Mouse (Mus musculus) stomach, embryonic 15.5 days (tissue): ENCODE results near the gene Abhd4. TPM values are rescaled to one million over a fixed set of nuclear protein-coding genes. Genes with fewer than 3 reads are reported as not detected.

ENCODE experiments used
- ATAC-seq: fragments of 200-750 bp; cut with Nextera tagmentation; 2 replicates; pipeline ENCODE4 v1.8.0; 2017; ENCODE audit warnings: low read depth, moderate number of reproducible peaks, moderate TSS enrichment; ENCODE audit not compliant: insufficient read depth, low FRiP score
- H3K27ac ChIP-seq: fragments of 300-500 bp; sonication (generic); 2 replicates; pipeline ENCODE4 v1.5.1; 2015; ENCODE audit warnings: mild to moderate bottlenecking, inconsistent platforms
- H3K27me3 ChIP-seq: fragments of 300-500 bp; sonication (generic); replicated peaks from 2 replicates; pipeline ENCODE4 v1.6.1; 2015; ENCODE audit warnings: inconsistent platforms
- H3K36me3 ChIP-seq: fragments of 300-500 bp; sonication (generic); 2 replicates; pipeline ENCODE4 v1.6.1; 2015; ENCODE audit warnings: inconsistent platforms
- H3K4me1 ChIP-seq: fragments of 300-500 bp; sonication (generic); 2 replicates; pipeline ENCODE4 v1.6.1; 2015; ENCODE audit warnings: inconsistent platforms
- H3K4me2 ChIP-seq: fragments of 300-500 bp; sonication (generic); 2 replicates; pipeline ENCODE4 v1.6.1; 2015; ENCODE audit warnings: mild to moderate bottlenecking, inconsistent platforms
- H3K4me3 ChIP-seq: fragments of 300-500 bp; sonication (generic); replicated peaks from 2 replicates; pipeline ENCODE4 v1.5.1; 2015; ENCODE audit warnings: inconsistent platforms
- H3K9ac ChIP-seq: fragments of 300-500 bp; sonication (generic); 2 replicates; pipeline ENCODE4 v1.6.1; 2015; ENCODE audit warnings: inconsistent platforms
- H3K9me3 ChIP-seq: fragments of 300-500 bp; sonication (generic); 2 replicates; pipeline ENCODE4 v1.6.1; 2016; ENCODE audit warnings: inconsistent platforms
- WGBS: fragments of 180-500 bp; shearing (Covaris S2); methylation state at CpG from one replicate; pipeline ENCODE4 v1.1.7; 2015; 5-methylcytosine and 5-hydroxymethylcytosine counted together
- polyA plus RNA-seq: library from polyadenylated mRNA; unstranded; fragments of >200 nt; fragmentation: Nextera tagmentation; extraction: Ambion mirVana; gene quantifications from 2 replicates; pipeline ENCODE4 v1.2.1, GENCODE M21; 2015

Gene Abhd4
- polyA plus RNA-seq, 1 experiment from 2014 or later, result 44.1 TPM

DNA sequence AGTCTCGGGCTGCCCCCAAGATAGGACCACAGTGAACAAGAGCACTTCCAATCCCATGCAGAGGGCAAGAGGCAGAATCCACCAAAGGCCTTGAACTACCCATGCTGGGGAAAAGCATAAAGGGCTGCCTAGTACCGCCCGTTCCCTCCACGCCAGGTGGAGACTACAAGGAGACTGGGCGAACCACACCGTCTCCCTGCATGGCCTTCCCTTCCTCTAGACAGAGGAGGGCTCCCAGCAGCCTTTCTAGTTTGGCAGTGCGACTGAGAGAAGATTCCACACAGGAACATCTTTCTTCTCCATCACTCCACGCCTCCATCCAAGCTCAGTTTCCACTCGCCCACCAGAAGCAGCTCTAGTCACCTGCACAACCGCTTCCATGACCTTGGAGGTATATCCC is 14.0 kb downstream of the Abhd4 start:
- no peak for ATAC-seq
- H3K36me3 ChIP-seq, result peaks cover 11% of the 10 kb centered on the region; the same call in 1 of the 2 replicates
- no peak overlapping the region for H3K9ac ChIP-seq
- no peaks in the 10 kb centered on the region for H3K27me3 ChIP-seq
- H3K27ac ChIP-seq, result no peak overlapping the region
- H3K9me3 ChIP-seq, result no peaks in the 10 kb centered on the region
- WGBS, result 90% methylated on average over 10 of the region's 10 CpGs
- no peak overlapping the region for H3K4me2 ChIP-seq
- H3K4me3 ChIP-seq, result no peak overlapping the region
- no peaks in the 10 kb centered on the region for H3K4me1 ChIP-seq

DNA sequence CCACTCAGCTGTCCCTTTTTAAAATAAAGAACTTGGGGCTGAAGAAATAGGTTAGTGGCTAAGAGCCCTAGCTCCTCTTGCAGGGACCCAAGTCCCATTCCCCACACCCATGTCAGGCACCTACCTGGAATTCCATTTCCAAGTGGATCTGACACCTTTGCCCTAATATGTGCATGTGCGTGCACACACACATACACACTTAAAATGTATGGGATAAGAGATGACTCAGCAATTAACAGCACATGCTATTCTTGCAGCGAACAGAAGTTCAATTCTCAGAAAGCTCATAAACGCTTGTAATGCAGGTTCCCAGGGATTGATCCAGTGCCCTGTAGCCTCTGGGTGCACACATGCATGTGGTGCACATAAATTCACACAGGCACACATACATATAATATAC is 15.6 kb downstream of the Abhd4 start:
- no peak overlapping the region for H3K4me3 ChIP-seq
- H3K27ac ChIP-seq, result no peak overlapping the region
- no peaks in the 10 kb centered on the region for H3K27me3 ChIP-seq
- H3K36me3 ChIP-seq, result peaks cover 8% of the 10 kb centered on the region; the same call in 1 of the 2 replicates
- H3K4me2 ChIP-seq, result no peak overlapping the region
- no peaks in the 10 kb centered on the region for H3K9me3 ChIP-seq
- ATAC-seq, result no peak
- H3K9ac ChIP-seq, result no peak overlapping the region
- 88% methylated on average over 3 of the region's 3 CpGs for WGBS
- no peaks in the 10 kb centered on the region for H3K4me1 ChIP-seq

DNA sequence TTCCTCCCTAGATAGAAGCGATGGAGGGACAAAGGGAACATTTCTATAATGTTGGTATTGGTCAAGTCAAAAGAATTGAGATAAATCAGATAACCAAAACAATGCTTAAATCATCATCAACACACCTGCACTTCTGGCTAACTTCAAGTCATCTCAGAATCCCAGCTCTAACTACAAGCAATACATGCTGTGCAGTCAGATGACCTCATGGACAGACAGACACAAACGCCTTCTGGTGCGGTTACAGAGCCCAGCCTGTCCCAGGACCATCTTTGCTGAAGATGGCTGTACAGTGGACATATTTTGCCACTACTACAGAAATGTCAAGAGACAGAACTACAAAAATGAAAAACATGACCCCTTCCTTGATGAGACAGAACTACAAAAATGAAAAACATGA is 16.4 kb downstream of the Abhd4 start:
- ATAC-seq, result no peak
- Histone ChIP-seq H3K4me1 (no peaks in the 10 kb centered on the region), H3K9ac (no peak overlapping the region), H3K36me3 (0 out of 2 replicates have a peak, but pooled peaks cover 8% of the 10 kb centered on the region), H3K9me3 (no peaks in the 10 kb centered on the region), H3K27ac (no peak overlapping the region), H3K4me3 (no peak overlapping the region), H3K27me3 (no peaks in the 10 kb centered on the region), H3K4me2 (no peak overlapping the region)
- WGBS, result 83% methylated on average over 3 of the region's 3 CpGs

DNA sequence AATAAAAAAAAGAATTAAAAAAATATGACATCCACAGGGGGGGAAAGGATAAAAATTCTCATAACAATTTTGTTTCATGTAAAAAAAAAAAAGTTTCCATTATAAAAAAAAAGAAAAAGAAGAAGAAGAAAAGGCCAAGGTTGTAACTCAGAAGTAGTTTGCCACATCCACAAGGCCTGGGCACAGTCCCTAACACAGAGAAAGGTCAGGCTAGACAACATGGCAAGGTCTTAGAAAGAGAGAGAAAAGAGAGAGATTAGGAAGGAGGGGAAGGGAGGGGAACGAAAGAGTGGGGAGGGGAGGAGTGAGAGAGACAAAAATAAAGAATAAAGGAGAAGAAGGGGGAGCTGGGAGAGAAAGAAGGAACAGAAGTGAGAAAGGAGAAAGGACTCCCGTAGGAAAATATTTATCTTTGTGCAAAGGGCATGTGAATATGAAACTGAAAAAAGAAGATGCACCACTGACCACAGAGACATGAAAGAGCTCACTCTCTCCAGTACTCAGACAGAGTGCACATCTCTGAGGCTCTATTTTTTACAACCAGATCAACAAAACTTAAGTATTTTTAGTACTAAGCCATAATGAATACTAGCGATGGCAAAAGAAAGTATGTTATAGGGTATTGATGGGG is 18.1 kb downstream of the Abhd4 start:
- no peak for ATAC-seq
- Histone ChIP-seq H3K27ac (no peak overlapping the region), H3K4me2 (no peak overlapping the region), H3K4me1 (no peaks in the 10 kb centered on the region), H3K9ac (no peak overlapping the region), H3K9me3 (no peaks in the 10 kb centered on the region), H3K27me3 (no peaks in the 10 kb centered on the region), H3K4me3 (no peak overlapping the region), H3K36me3 (0 out of 2 replicates have a peak, but pooled peaks cover 8% of the 10 kb centered on the region)
- WGBS, result 70% methylated on average over 3 of the region's 3 CpGs

DNA sequence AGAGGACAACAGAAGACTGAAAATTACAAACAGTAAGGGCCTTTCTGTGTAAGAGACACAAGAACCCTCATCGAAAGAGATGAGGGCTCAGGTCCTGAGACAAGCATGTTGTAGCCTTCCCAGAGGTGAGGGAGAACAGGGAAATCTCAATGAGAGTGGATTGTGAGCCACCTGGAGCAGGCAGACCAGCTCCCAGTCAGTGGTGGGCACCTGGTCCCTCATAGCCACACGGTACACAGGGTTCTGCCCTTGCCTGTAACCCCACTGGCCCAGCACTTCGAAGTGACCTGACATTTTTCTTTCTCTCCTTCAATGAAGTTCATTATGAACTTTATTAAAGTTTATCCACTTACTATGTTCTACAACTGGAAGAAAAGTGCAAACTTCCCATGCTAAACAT is 18.7 kb downstream of the Abhd4 start:
- Histone ChIP-seq H3K9ac (no peak overlapping the region), H3K27ac (no peak overlapping the region), H3K9me3 (no peaks in the 10 kb centered on the region), H3K36me3 (0 out of 2 replicates have a peak, but pooled peaks cover 6% of the 10 kb centered on the region), H3K4me1 (no peaks in the 10 kb centered on the region), H3K4me3 (no peak overlapping the region), H3K27me3 (no peaks in the 10 kb centered on the region), H3K4me2 (no peak overlapping the region)
- WGBS, result 84% methylated on average over 3 of the region's 3 CpGs
- no peak for ATAC-seq

DNA sequence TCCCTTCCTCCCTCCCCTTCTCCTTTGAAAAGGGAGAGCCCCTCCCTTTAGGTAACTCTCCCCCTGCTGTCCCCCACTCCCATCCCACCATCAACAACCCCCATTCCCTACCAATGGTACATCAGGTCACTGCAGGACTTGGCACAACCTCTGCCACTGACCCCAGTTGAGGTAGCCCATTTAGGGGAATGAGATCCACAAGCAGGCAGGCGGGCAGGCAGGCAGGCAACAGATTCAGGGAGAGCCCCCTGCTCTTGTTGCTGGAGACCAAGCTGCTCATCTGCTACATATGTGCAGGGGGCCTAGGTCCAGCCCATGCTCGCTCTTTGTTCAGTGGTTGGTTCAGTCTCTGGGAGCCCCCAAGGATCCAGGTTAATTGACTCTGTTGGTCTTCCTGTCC is 22.5 kb downstream of the Abhd4 start:
- ATAC-seq, result no peak
- H3K4me1 ChIP-seq, result no peaks in the 10 kb centered on the region
- no peaks in the 10 kb centered on the region for H3K27me3 ChIP-seq
- H3K4me2 ChIP-seq, result no peak overlapping the region
- 89% methylated on average over 2 of the region's 2 CpGs for WGBS
- H3K9me3 ChIP-seq, result no peaks in the 10 kb centered on the region
- H3K27ac ChIP-seq, result no peak overlapping the region
- H3K36me3 ChIP-seq, result no peaks in the 10 kb centered on the region
- H3K4me3 ChIP-seq, result no peak overlapping the region
- no peak overlapping the region for H3K9ac ChIP-seq

DNA sequence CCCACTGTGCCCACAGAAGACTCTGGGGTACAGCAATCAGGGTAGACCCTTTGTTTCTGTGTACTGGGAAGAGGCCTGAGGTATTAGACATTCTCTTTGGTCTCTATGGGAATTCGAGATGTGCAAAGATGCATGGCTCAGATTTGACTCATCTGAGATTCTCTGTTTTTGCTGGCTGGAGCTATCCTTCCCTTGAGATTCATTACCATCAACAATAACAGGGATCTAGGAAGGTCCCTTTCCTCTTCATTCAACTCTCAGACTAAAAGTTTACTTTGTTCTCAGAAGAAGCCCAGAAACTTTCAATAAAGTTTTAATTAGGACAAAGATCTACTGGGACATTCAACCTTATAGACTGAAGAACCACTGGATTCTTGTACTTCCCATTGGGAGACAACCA is 30.9 kb downstream of the Abhd4 start, which contains the start of gene Olfr49:
Gene Olfr49, minus strand, starts transcription at position 101 of the 400 bp plus-strand sequence.
- Histone ChIP-seq H3K27ac (no peak within 1 kb of the TSS), H3K4me1 (no peaks in the 10 kb centered on the region), H3K9me3 (no peaks in the 10 kb centered on the region), H3K9ac (no peak within 1 kb of the TSS), H3K36me3 (no peaks in the 10 kb centered on the region), H3K4me3 (no peak within 1 kb of the TSS), H3K4me2 (no peak within 1 kb of the TSS), H3K27me3 (no peaks in the 10 kb centered on the region)
- ATAC-seq, result no peak
- 67% methylated on average over 1 of the region's 1 CpGs for WGBS

DNA sequence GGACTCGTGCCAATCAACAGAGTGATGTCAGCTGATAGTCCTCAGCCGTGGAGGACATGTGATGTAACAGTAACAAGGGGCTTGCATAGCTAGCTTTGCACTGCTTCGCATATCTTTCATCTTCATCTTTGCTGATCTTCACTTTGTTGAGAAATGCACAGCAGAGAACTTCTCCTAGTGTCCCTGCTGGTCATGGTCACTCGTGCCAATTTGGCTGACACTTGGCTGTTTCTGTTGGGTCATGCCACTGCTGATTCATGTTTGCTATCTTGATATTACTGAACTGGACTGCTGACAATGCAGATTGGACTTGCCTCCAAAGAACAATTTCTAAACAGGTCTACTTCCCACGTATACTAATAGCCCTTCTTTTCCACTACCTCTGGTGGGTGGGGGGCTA is 46.1 kb downstream of the Abhd4 start:
- Histone ChIP-seq H3K27ac (no peak overlapping the region), H3K36me3 (no peaks in the 10 kb centered on the region), H3K4me2 (no peak overlapping the region), H3K4me1 (no peaks in the 10 kb centered on the region), H3K4me3 (no peak overlapping the region), H3K27me3 (no peaks in the 10 kb centered on the region), H3K9me3 (no peaks in the 10 kb centered on the region), H3K9ac (no peak overlapping the region)
- ATAC-seq, result no peak
- 78% methylated on average over 5 of the region's 5 CpGs for WGBS

DNA sequence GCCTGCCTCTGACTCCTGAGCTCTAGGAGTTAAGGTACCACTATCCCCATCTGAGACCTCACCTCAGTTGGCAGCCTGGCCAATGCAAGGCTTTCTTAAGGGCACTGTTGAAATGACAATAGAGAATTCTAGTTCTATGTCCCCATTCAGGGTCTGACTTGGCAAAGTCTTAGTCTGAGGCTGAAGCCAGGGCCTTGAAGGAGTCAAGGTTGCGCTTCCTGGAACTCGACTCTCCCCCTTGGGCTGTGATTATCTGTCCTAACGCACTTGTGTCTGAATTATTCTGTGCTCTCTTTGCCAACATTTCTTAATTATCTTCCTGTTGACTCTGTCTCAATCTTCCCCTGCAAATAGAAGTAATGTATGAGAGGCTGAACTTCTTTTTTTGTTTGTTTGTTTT is 46.7 kb downstream of the Abhd4 start:
- no peak overlapping the region for H3K4me2 ChIP-seq
- no peak overlapping the region for H3K4me3 ChIP-seq
- no peaks in the 10 kb centered on the region for H3K9me3 ChIP-seq
- H3K27me3 ChIP-seq, result no peaks in the 10 kb centered on the region
- no peaks in the 10 kb centered on the region for H3K4me1 ChIP-seq
- WGBS, result 83% methylated on average over 3 of the region's 3 CpGs
- ATAC-seq, result no peak
- H3K36me3 ChIP-seq, result no peaks in the 10 kb centered on the region
- H3K9ac ChIP-seq, result no peak overlapping the region
- no peak overlapping the region for H3K27ac ChIP-seq

DNA sequence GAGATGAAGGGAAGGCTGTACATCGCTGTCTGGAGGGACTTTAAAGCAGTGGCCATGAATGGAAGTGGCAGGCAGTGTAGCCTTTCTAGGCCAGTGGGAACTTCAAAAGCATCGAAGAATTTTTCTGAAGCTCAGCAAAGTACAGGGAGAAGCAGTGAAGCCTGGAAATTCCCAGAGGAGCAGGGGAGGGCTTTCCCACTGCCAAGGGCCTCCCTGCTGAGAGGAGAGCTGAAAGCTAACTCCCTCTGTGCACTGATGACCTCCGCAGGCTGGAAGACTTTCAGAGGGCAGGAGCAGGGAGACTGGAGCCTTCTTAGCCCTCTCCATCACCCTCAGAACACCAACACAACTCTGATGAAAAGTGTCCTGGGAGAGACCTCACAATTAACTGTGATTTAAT is 57.8 kb downstream of the Abhd4 start:
- Histone ChIP-seq H3K9ac (no peak overlapping the region), H3K4me3 (no peak overlapping the region), H3K27me3 (no peaks in the 10 kb centered on the region), H3K4me1 (no peaks in the 10 kb centered on the region), H3K4me2 (no peak overlapping the region), H3K36me3 (no peaks in the 10 kb centered on the region), H3K27ac (no peak overlapping the region), H3K9me3 (no peaks in the 10 kb centered on the region)
- 33% methylated on average over 3 of the region's 3 CpGs for WGBS
- ATAC-seq, result no peak

Other genes with a start within 250 kb of the Abhd4 start
- gene Dad1, start 84 bp upstream of the Abhd4 start, polyA plus RNA-seq, result 436 and 440 TPM in 2 replicates
- not detected in 2 replicates for gene Olfr49, start 30.8 kb downstream of the Abhd4 start, polyA plus RNA-seq
- gene Oxa1l, start 106.6 kb downstream of the Abhd4 start, polyA plus RNA-seq, result 38.1 and 44.6 TPM in 2 replicates
- 17.0 and 19.9 TPM in 2 replicates for gene Slc7a7, start 163.6 kb downstream of the Abhd4 start, polyA plus RNA-seq
- gene Mrpl52, start 172.7 kb downstream of the Abhd4 start, polyA plus RNA-seq, result 273 and 275 TPM in 2 replicates
- gene Mmp14, start 177.4 kb downstream of the Abhd4 start, polyA plus RNA-seq, result 126 and 139 TPM in 2 replicates
- 49.6 and 51.9 TPM in 2 replicates for gene Lrp10, start 209.9 kb downstream of the Abhd4 start, polyA plus RNA-seq
- 1.6 and 2.3 TPM in 2 replicates for gene Rem2, start 221.9 kb downstream of the Abhd4 start, polyA plus RNA-seq